Mouse (Mus musculus): ENCODE results near the gene Ywhae. TPM values are rescaled to one million over a fixed set of nuclear protein-coding genes. Genes with fewer than 3 reads are reported as not detected.

Gene Ywhae
- total RNA-seq, 2 experiments from 2014 or later, result 482 to 493 TPM

DNA sequence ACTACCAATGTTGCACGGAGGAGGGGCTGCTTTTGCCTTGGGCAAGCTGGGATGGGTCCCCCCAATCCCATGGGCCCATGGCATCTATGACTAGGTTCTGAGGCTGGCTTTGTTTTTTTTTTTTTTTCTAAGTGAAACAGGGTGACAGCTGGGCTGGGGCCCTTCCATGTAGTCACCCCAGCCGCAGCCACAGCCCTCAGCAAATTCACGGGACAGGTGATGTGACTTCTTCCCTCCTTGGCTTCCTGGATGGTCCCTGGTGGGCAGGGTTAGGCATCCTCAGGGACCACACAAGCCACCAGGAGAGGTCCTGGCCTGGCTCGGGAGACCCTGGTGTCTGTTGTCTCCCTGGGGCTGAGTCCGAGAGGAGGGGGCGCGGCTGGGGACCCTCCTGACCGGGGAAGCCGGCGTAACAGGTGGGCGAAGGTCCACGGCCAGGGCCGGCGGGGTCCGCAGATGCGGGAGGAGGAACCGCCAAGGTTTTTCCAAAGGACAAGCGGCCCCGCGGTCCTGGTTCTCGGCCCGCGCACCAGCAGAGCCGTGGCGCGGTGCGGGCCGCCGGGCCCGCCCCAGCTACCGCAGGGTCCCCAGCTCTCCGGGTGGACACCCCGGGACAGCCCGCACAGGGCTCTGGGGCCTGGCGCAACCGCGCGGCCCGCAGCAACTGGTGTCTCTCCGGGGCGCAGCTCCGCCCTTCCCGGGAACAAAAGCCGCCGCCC is 62.1 kb downstream of the Ywhae start:
- DNase-seq, result no peak

DNA sequence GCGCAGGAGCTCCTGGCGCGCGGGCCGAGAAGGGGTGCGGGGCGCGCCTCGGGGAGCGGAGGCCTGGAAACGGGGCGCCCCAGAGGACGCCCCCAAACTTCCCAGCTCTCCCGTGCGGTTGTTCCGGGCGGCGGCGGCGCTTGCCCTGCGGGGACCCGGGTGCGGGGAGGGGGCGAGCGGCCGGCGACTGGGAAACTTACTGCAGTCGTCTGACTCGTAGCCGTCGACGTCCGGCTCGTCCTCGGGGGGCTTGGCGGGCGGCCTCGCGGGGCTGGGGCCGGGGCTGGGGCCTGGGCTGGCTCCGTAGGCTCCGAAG is 62.6 kb downstream of the Ywhae start:
- no peak for DNase-seq

DNA sequence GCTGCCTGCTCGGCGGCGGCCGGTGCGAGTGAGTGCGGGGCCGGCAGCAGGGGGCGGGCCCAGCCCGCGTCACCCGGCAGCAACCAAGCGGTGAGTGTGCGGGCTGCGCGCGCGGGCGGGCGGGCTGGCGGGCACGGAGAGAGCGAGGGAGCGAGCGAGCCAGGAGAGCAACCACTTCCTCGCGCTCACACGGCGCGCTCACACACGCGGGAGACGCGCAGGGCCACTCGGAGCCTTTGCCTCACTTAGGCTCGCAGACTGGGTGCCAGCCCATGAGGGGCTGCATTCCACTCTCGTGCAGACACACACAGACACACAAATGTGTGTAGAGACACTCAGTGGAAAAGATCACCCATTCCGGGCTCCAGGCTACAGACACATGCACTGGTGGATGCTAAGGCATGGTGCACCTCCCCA is 63.4 kb downstream of the Ywhae start, which contains the start of gene Doc2b:
Gene Doc2b, minus strand, starts transcription at position 21 of the 417 bp plus-strand sequence.
- no peak for DNase-seq

DNA sequence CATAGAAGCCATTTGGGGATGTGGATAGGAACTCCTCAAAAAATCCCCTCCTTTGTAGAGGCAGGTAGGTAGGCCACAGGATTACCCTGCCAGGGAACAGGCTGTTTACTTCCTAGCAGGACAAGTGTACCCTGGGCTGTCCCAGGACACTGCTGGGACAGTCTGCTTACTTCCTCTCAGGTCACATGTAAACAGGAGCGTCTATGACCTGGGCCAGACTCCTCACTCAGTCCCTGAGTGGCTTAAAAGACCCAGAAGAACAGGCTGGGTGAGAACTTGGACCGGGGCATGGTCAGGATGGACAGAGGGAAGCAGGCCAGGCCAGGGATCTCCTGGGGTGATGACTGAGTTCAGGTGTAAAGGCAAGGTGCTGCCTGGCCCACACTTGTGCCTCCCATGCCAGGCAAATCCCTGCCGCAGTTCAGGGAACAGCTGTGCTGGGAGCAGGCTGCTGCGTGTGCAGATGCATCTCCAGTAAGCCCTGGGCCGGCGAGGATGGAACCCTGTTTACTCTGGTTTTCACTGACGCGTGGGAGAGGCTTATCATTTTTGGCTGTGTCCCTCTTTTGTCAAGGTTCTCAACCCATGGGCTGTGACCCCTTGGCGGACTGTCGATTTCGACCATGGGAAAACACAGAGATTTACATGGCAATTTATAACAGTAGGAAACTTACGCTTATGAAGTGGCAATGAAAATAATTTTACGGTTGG is 64.0 kb downstream of the Ywhae start:
- peak; percentile 31 for DNase-seq

DNA sequence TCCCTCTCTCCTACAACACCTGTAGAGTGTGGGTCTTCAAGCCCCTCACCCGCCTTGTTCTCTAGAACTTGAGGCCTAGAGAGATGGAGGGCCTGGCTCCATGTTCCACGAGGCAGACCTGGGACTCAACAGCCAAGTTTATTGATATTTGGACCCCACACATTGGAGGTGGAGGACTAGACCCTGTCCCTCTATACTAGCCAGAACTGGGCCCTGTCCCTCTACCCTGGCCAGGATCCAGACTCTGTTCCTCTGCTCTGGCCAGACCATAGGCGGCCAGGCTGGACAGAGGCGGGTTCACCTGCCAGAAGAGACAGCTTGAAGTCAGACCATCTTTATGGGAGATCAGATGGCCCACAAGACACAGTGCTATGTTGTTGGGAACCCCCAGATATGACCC is 68.7 kb downstream of the Ywhae start:
- DNase-seq, result no peak

DNA sequence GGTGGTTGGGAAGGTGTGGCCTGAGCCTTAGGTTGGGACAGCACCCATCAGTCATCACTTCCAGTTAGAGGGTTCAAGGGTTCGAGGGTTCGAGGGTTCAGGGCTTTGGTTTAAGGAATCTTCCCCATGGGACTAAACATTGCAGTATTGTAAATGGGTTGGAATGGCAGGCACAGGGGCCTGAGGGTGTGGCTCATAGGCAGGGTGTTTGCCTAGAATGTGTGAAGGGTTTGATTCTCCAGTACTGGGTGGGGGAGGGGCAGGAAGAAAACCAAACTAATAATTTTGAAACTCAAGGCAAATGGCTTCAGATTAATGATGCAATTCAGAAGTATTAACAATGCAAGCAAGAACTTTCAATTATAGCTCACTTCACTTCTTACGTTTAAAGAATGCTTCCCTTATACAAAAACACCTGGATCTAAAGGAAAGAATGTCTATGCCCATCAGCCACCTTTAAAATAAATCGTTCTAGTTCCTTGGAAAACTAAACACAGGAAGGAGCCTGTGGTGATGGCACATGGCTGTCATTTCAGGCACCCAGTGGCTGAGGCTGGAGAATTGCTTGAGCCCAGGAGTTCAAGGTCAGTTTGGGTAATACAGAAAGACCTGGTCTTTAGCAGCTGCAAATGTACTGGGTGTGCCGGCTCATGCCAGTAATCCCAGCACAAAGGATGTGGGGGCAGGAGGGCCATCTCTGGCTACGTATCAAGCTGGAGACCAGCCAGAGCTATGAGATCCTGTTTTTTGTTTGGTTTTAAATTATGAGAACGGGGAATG is 69.3 kb downstream of the Ywhae start:
- no peak for DNase-seq

DNA sequence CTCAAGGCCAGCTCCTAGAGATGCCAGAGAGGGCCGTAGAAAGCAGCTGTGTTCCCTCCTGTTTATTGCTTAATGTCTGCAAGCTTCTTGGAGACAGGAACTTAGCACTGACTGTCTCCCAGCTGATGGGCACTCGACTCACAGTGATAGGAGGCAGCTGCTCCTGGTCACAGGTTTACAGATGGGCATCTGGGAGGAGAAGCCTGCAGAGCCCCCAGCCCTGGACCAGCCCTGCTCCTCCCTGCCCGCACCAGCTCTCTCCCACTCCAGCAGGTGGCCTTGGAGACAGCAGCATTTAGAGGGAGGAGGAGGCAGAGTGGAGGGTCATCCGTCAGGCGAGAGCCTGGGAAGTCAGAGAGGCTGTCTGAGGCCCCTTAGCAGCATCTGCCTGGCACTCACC is 74.8 kb downstream of the Ywhae start:
- DNase-seq, result no peak

DNA sequence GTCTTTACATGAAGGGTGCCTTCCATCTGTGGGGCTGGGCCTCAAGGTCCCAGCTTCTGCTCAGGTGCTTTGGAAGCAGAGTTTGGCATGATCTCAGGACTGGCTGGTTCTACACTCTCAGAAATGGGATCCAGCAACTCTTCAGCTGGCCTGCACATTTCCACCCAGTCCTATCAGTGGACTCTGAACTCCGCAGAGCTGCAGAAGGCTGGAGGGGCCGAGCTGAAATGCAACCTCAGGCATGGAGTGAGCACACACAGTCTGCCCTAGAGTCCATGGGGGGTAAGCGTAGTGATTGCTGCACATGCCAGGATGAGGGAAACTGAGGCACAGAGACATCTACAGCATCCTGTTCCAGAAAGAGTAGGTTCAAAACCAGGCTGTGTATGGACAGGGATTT is 77.9 kb downstream of the Ywhae start:
- DNase-seq, result no peak

DNA sequence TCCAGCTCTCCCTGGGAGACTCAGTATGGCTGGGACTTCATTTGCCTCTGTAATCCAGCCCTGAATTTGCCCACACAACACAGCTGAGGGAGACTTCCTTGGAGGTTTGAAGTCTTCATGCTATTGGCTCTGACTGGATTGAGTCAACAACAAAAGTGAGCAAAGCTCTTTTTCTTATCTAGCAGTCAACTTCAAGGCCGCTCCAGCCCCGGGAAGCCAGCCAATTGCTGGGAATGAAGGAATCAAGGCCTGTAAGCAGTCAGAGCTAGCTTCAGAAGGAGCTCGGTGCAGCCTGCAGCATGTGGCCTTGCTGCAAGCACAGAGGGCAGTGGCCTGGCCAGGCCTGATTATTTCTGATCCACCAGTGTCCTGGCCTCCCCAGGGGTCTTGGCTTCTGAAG is 79.2 kb downstream of the Ywhae start:
- DNase-seq, result peak; percentile 73

DNA sequence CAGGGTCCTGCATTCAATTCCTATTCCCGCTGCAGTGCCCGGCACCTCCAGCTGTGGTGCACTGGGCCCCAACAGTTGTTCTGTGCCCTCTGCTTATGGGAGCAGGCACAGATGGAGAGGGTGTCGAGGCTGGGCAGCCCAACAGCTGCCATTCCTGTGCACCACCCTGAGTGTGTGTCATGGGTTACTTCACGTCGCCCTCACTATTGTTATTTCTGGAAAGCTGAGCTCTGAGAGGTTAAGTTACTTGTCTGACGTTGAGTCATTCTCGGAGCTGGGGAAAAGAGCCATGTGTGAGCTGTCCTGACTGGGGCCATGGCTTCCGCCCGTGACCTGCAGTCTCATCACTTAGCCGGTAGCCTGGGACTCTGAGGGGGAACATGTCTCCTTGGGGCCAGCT is 80.4 kb downstream of the Ywhae start:
- DNase-seq, result no peak

Other genes starting within 250 kb of the Ywhae start
- 10 to 100 TPM; 56.9 to 59.4 TPM for gene Prpf8, start 246.1 kb upstream of the Ywhae start, total RNA-seq (2021)
- 10 to 100 TPM; 39.2 to 42.8 TPM for gene Rilp, start 222.8 kb upstream of the Ywhae start, total RNA-seq (2021)
- gene Scarf1, start 219.3 kb upstream of the Ywhae start, total RNA-seq (2021), result 1 to 10 TPM; 3.2 to 4.7 TPM
- 10 to 100 TPM; 23.5 to 26.8 TPM for gene Slc43a2, start 201.2 kb upstream of the Ywhae start, total RNA-seq (2021)
- gene Pitpna, start 144.8 kb upstream of the Ywhae start, total RNA-seq (2021), result 100 to 1,000 TPM; 123 to 168 TPM
- gene Inpp5k, start 101.9 kb upstream of the Ywhae start, total RNA-seq (2021), result 10 to 100 TPM; 19.0 to 19.8 TPM
- gene Myo1c, start 82.4 kb upstream of the Ywhae start, total RNA-seq (2021), result 10 to 100 TPM; 43.0 to 44.3 TPM
- 10 to 100 TPM; 39.7 to 44.7 TPM for gene Crk, start 53.6 kb upstream of the Ywhae start, total RNA-seq (2021)
- gene Doc2b, start 63.2 kb downstream of the Ywhae start, total RNA-seq (2021), result under 1 TPM; 0.38 to 0.78 TPM
- gene Rph3al, start 205.6 kb downstream of the Ywhae start, total RNA-seq (2021), result 1 to 10 TPM; 8.2 to 8.6 TPM

Measured in gastrocnemius, postnatal 25 days (tissue).